Mouse (Mus musculus): ENCODE measurements around the gene Cog8. TPM values are rescaled to one million over a fixed set of nuclear protein-coding genes. Genes with fewer than 3 reads are reported as not detected.

The Cog8 gene
- polyA plus RNA-seq (2015; fragmentation: Nextera tagmentation; extraction: Ambion mirVana) = 15.6 and 16.8 TPM in 2 replicates

- Histone ChIP-seq H3K4me3 (ENCODE audit: low read depth, low read length) (peak within 1 kb of the TSS; percentile 92), H3K9ac (replicated peaks) (peak within 1 kb of the TSS; percentile 84), H3K27ac (ENCODE audit: low read depth) (peak within 1 kb of the TSS; percentile 88), H3K27me3 (ENCODE audit: insufficient read depth, low read length) (no peaks in the 10 kb centered on the region), H3K9me3 (ENCODE audit: low read length) (no peaks in the 10 kb centered on the region), H3K4me1 (ENCODE audit: insufficient read depth) (peaks cover 23% of the 10 kb centered on the region), H3K4me2 (ENCODE audit: low read depth, low read length) (peak within 1 kb of the TSS; percentile 94), H3K36me3 (replicated peaks; ENCODE audit: insufficient read depth, low read length) (peaks cover 42% of the 10 kb centered on the region)
- ATAC-seq (peak; percentile 94), DNase-seq (peak; percentile 95)
- TF ChIP-seq CTCF (IDR thresholded peaks at IDR 0.05; ENCODE audit: low read depth) (no peak; the same call in 1 of the 2 replicates), EP300 (IDR thresholded peaks at IDR 0.05; ENCODE audit: low read depth) (peak; percentile 86; the same call in 1 of the 2 replicates)
- under 1% methylated on average over 88 of the region's 88 CpGs for WGBS (ENCODE audit: insufficient replicate concordance)
Observed at GRCm38 (mm10) chr8:107056076-107056972, at the start of gene Cog8, which contains the start of gene Nip7. TSS of gene Cog8 (minus strand) at chr8:107056689. TSS of gene Nip7 (plus strand) at chr8:107056877.

GRCm38 (mm10) chr8:107104547-107104946 is 48.1 kb upstream of the Cog8 start:
- Histone ChIP-seq H3K9me3 (ENCODE audit: low read length) (no peaks in the 10 kb centered on the region), H3K36me3 (replicated peaks; ENCODE audit: insufficient read depth, low read length) (no peaks in the 10 kb centered on the region), H3K4me3 (ENCODE audit: low read depth, low read length) (no peak overlapping the region), H3K4me1 (ENCODE audit: insufficient read depth) (no peaks in the 10 kb centered on the region), H3K27me3 (ENCODE audit: insufficient read depth, low read length) (no peaks in the 10 kb centered on the region), H3K9ac (replicated peaks) (no peak overlapping the region), H3K4me2 (ENCODE audit: low read depth, low read length) (no peak overlapping the region), H3K27ac (ENCODE audit: low read depth) (no peak overlapping the region)
- DNase-seq (peak; percentile 82), ATAC-seq (0 out of 2 replicates have a peak, but pooled peaks have one; percentile 40)
- 10% methylated on average over 4 of the region's 4 CpGs for WGBS (ENCODE audit: insufficient replicate concordance)
- TF ChIP-seq CTCF (IDR thresholded peaks at IDR 0.05; ENCODE audit: low read depth) = peak; percentile 89
- TF ChIP-seq EP300 (IDR thresholded peaks at IDR 0.05; ENCODE audit: low read depth) = no peak

GRCm38 (mm10) chr8:107100635-107101034 is 44.1 kb upstream of the Cog8 start:
- 63% methylated on average over 2 of the region's 2 CpGs for WGBS (ENCODE audit: insufficient replicate concordance)
- no peak overlapping the region for H3K4me3 ChIP-seq (ENCODE audit: low read depth, low read length)
- H3K27ac ChIP-seq (ENCODE audit: low read depth) = no peak overlapping the region
- no peaks in the 10 kb centered on the region for H3K27me3 ChIP-seq (ENCODE audit: insufficient read depth, low read length)
- TF ChIP-seq EP300 (IDR thresholded peaks at IDR 0.05; ENCODE audit: low read depth) (no peak), CTCF (IDR thresholded peaks at IDR 0.05; ENCODE audit: low read depth) (no peak)
- no peaks in the 10 kb centered on the region for H3K9me3 ChIP-seq (ENCODE audit: low read length)
- no peaks in the 10 kb centered on the region for H3K36me3 ChIP-seq (replicated peaks; ENCODE audit: insufficient read depth, low read length)
- ATAC-seq = no peak
- peaks cover 4% of the 10 kb centered on the region; the same call in 1 of the 2 replicates for H3K4me1 ChIP-seq (ENCODE audit: insufficient read depth)
- H3K9ac ChIP-seq (replicated peaks) = no peak overlapping the region
- H3K4me2 ChIP-seq (ENCODE audit: low read depth, low read length) = no peak overlapping the region
- DNase-seq = no peak

GRCm38 (mm10) chr8:107096366-107097036 is 40.0 kb upstream of the Cog8 start, which contains the start of gene Terf2:
TSS of gene Terf2 (minus strand) at chr8:107096547.
- H3K4me2 ChIP-seq (ENCODE audit: low read depth, low read length) = peak within 1 kb of the TSS; percentile 76
- peak within 1 kb of the TSS; percentile 76 for H3K4me3 ChIP-seq (ENCODE audit: low read depth, low read length)
- no peaks in the 10 kb centered on the region for H3K9me3 ChIP-seq (ENCODE audit: low read length)
- H3K27me3 ChIP-seq (ENCODE audit: insufficient read depth, low read length) = no peaks in the 10 kb centered on the region
- H3K4me1 ChIP-seq (ENCODE audit: insufficient read depth) = peaks cover 13% of the 10 kb centered on the region
- no peak for TF ChIP-seq EP300 (IDR thresholded peaks at IDR 0.05; ENCODE audit: low read depth)
- TF ChIP-seq CTCF (IDR thresholded peaks at IDR 0.05; ENCODE audit: low read depth) = no peak
- ATAC-seq (peak; percentile 92), DNase-seq (peak; percentile 92)
- peak within 1 kb of the TSS; percentile 87 for H3K9ac ChIP-seq (replicated peaks)
- H3K36me3 ChIP-seq (replicated peaks; ENCODE audit: insufficient read depth, low read length) = peaks cover 13% of the 10 kb centered on the region; the same call in 1 of the 2 replicates
- H3K27ac ChIP-seq (ENCODE audit: low read depth) = peak within 1 kb of the TSS; percentile 95
- 4% methylated on average over 33 of the region's 39 CpGs for WGBS (ENCODE audit: insufficient replicate concordance)

GRCm38 (mm10) chr8:107095717-107096365 is 39.4 kb upstream of the Cog8 start:
- ATAC-seq = peak; percentile 30
- WGBS (ENCODE audit: insufficient replicate concordance) = 2% methylated on average over 49 of the region's 53 CpGs
- no peak for TF ChIP-seq EP300 (IDR thresholded peaks at IDR 0.05; ENCODE audit: low read depth)
- no peak for TF ChIP-seq CTCF (IDR thresholded peaks at IDR 0.05; ENCODE audit: low read depth)

More at GRCm38 (mm10) chr8:107095717-107096365, 39.4 kb upstream of the Cog8 start:
- peak overlapping the region; percentile 76 for H3K4me3 ChIP-seq (ENCODE audit: low read depth, low read length)
- H3K4me2 ChIP-seq (ENCODE audit: low read depth, low read length) = peak overlapping the region; percentile 76
- no peaks in the 10 kb centered on the region for H3K27me3 ChIP-seq (ENCODE audit: insufficient read depth, low read length)
- no peaks in the 10 kb centered on the region for H3K9me3 ChIP-seq (ENCODE audit: low read length)
- peaks cover 17% of the 10 kb centered on the region for H3K36me3 ChIP-seq (replicated peaks; ENCODE audit: insufficient read depth, low read length)
- peaks cover 13% of the 10 kb centered on the region for H3K4me1 ChIP-seq (ENCODE audit: insufficient read depth)
- no peak for DNase-seq
- peak overlapping the region; percentile 87 for H3K9ac ChIP-seq (replicated peaks)
- peak overlapping the region; percentile 95 for H3K27ac ChIP-seq (ENCODE audit: low read depth)

All from liver, postnatal 0 days (tissue).